Mouse (Mus musculus): ENCODE results near the gene Rpp25l.
"Not testable (repeated sequence)": the region's sequence is repeated elsewhere in the genome, so short reads cannot be mapped to it uniquely, and the experiment has no call there.

Rpp25l gene

DNA sequence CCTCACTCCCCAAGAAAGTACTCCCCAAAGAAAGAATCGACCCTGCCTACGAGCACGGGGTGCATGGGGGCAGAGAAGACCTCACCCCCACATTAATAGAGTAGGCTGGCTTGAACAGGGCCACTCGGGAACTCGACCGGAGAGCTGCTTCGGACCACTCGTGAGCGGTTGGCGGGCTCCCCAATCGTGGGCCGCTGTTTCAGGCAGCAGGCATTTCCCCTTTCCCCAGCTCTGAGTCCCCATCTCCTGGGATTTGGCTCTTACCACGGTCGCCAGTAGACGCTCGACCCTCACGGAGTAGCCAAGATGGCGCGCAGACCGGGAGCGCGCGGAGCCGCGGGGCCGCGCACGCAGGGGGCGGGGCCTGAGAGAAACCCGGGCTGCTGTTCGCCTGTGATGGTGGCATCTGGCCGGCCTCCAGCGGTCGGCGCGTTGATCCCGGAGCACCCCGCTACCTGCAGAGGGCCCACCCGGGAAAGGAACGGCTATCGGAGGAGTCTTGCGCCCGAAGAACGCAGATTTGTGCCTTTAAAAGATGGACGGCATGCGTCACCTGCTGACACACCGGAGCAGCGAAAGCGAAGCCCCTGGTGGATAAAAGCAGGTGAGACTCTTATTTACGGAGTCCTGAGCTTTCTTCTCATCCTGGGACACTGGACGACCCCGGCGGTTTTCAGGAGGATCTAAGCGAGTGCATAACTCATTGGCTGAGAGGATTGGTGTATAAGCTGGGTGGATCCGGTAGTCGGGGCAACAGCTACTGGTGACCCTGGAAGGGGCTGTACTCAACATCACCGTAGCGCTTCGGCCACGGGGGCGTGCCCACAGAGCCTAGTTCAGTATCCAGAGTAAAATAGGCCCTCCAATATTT, at the start of gene Rpp25l:
Gene Rpp25l (minus strand): TSS at position 338 of the 871 bp plus-strand sequence.
- DNase-seq (ENCODE audit: low spot score), result peak; percentile 86

DNA sequence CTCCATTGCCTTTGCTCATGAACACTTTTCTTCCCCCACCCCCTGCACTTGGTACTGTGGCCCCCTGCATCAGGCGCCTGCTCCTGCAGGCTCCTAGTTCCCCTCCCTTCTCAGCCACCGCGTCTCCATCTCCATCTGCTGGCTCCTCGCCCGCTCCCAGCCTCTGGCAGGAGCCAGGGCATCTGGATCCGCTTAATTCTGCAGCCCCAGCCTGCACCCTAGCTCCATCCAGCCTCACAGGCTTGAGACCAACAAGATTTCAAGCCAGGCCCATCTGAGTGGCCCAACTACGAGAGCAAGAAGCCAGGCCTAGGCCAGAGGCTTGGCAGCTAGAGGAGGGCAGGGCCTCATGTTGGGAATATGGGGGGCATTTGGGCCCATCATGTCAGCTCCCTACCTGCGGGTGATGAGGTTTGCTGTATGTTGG, 49.4 kb upstream of the Rpp25l start:
- not testable (repeated sequence) for DNase-seq (ENCODE audit: low spot score)

DNA sequence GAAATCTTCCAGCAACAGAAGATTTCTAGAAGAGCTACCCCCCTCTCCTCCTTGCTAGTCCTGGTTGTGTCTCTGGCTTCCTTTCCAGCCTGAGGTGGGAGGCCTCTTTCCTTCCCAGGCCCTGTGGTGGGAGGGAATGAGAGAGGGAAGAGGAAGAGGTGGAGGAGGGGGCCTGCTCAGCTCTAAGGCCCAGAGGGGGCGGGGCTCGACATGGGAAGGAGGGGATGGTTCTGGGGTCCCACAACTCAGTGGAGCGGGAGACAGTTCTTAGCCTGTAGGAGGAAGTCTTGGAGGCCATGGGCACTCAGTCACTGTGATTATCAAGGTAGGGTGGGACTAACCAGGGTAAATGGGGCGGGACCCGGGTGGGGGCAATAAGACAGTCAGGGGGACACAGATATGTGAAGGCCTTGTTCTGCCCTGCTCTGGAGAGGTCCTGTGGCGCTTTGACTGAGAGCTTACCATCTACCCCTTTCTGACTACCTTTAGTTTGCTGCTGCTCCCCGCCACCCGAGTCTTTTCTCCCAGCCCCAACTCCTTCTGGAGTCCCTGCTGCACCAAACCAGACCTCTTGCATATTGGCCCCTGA, 48.9 kb upstream of the Rpp25l start:
- peak; percentile 40 for DNase-seq (ENCODE audit: low spot score)

DNA sequence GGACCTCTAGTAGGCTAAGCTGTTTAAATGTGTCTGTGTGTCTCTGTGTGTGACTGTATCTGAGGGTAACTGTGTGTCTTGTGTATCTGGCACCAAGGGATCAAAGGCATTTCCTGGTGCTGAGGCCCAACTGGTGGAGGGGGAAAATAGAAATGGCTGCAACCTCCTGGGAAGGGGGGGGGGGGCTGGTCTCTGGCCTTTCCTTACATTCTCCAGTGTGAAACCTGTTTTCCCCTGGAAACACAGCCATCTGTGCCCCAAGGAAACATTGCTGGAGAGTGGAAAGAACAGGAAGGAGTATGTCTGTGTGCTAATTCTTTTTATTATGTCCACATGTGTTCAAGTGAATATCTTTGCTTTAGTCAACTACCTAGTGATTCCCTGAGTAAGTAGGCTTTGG, 48.3 kb upstream of the Rpp25l start:
- no peak for DNase-seq (ENCODE audit: low spot score)

DNA sequence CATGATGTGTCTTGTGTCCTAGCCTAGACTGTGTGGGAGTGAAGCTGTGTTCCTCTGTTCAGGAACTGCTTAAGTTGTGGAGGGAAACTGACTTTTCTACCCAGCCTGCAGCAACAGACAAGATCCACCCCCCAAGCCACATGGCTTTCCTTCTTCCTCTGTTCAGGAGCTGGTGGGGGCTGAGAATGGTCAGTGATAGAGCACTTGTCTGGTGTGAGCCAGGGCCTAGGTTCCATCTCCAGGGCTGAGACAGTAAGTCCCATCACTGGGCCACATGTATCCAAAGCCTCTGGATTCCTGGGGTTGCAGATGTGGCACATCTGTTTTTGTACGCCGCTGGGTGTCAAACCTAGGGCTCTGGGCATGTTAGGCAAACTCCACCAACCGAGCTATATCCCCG, 47.6 kb upstream of the Rpp25l start:
- DNase-seq (ENCODE audit: low spot score), result no peak

DNA sequence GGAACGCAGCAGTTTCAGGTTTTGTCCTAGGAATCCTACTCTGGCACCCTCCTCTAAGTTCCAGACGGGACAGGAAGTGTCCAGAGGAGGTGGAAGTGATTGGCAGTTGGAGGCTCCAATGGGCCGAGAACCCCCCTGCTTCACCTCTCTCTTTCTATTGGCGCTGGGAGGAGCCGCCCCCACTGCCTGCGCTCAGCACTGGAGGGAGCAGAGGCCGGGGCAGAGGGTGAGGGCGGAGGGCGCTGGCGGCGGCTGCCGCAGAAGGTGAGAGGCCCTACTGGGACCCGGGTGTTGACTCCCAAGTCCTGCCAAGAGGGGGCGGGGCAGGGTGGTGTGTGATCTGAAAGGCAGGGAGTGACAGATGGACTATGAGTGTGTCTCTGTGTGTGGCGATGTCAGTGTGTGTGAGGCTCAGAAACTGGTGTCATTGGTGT, 47.0 kb upstream of the Rpp25l start:
- DNase-seq (ENCODE audit: low spot score), result peak; percentile 94

DNA sequence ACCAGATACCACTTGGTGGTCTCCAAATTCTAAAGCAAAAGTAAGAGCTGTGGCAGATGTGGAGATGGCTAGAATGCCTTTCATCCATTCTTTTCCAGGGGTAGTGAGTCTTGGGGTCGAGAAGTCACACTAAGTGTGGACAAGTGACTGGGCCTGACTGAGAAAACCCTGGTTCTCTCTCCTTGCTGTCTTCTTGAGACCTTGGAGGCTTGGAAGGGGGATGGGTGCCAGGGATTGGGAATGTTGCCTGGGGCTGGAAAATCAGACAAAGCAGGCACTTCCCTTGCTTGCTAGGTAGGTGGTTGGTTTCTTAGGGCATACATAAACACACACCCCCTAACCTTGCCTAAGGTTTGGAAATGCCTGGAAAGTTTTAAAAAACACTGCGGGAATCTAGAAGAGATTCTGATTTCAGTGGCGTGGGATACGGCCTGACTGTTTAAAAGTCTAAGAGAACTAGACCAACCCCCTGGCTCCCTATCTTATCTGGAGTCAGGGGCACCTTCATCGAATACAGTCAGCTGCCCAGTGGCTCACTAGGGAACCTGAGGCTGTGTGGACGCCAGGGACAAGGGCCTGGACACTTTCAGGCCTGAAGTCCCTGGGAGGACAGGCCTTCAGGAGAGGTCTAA, 46.4 kb upstream of the Rpp25l start:
- no peak for DNase-seq (ENCODE audit: low spot score)

DNA sequence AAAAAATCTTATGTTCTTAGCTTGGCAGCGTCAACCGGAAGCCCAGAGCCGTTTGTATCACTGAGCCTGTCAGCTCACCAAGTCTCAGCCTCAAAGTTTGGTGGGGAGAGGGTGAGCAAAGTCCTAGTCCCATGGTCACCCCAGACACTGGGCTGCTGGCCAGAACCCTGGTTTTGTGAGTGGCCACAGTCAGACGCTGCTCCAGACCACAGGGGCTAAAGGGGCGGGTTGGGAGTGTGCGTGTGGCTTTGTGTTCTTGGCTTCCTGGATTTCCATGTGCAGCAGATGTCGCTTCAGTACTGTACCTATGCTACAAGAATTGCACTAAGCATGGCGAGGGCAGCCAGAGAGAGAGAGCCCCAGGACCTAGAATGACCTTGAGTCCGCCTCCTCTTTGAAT, 45.9 kb upstream of the Rpp25l start:
- no peak for DNase-seq (ENCODE audit: low spot score)

DNA sequence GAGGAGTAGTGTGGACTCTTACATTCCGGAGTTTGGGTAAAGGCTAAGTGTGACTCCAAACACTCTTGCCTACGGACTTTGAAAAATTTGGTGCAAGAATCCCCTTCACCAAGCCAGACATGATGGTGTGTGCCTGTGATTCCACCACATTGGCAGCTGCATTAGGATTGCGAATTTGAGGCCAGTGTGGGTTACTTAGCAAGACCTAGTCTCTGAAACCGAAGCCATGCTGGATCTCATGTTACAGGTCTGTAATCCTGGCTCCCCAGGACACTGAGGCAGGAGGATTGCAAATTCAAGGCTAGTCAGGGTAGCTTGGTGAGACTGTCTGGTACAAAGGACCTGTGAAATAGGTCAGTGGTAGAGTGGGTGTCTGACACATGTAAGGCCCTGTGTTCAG, 45.4 kb upstream of the Rpp25l start:
- DNase-seq (ENCODE audit: low spot score), result no peak

DNA sequence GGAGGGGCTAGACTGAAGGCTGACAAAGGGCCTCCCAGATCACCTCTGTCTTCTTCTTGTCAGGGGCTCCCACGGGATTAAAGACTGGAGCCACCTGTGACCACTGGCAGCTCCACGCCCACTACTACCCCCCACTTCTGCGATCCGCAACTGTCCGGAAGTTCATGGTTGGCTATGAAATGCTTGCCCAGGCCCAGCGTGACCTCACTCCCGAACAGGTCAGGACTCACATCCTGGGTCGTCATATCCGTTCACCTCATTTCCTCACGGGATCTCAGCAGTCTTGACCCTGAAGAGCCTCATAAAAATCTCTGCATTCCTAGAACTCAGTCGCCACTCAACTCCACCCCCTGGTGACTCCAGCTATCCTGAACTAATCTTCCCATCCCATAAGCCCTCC, 44.7 kb upstream of the Rpp25l start:
- DNase-seq (ENCODE audit: low spot score), result no peak

DNA sequence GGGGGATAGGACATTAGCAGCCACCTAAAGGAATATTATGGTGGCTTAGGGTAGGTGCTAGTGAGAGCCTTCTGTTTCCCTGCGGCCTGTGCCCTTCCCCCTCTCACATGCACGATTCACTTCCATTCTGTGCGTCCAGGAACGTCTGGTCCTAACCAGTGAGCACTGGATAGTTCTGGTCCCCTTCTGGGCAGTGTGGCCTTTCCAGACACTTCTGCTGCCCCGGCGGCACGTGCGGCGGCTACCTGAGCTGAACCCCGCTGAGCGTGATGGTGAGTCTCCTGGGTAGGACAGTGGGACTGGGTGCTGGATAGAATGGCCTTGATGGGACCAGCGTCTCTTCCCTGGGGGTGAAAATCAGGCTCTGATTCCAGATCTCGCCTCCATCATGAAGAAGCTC, 44.0 kb upstream of the Rpp25l start:
- no peak for DNase-seq (ENCODE audit: low spot score)

DNA sequence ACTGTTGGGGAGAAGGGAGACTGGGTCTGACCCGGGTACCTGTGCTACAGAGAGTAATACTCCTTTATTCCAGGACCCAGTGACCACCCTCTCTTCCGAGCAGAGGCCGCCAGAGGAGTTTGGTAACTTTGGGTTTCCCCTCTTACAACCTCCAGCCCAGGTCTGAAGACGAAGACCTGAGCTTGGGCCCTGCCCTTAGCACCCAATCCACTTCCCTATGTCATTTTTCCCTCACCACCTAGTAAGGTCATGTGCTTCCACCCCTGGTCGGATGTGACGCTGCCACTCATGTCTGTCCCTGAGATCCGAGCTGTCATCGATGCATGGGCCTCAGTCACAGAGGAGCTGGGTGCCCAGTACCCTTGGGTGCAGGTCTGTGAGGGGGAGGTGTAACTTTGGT, 43.1 kb upstream of the Rpp25l start:
- DNase-seq (ENCODE audit: low spot score), result no peak

DNA sequence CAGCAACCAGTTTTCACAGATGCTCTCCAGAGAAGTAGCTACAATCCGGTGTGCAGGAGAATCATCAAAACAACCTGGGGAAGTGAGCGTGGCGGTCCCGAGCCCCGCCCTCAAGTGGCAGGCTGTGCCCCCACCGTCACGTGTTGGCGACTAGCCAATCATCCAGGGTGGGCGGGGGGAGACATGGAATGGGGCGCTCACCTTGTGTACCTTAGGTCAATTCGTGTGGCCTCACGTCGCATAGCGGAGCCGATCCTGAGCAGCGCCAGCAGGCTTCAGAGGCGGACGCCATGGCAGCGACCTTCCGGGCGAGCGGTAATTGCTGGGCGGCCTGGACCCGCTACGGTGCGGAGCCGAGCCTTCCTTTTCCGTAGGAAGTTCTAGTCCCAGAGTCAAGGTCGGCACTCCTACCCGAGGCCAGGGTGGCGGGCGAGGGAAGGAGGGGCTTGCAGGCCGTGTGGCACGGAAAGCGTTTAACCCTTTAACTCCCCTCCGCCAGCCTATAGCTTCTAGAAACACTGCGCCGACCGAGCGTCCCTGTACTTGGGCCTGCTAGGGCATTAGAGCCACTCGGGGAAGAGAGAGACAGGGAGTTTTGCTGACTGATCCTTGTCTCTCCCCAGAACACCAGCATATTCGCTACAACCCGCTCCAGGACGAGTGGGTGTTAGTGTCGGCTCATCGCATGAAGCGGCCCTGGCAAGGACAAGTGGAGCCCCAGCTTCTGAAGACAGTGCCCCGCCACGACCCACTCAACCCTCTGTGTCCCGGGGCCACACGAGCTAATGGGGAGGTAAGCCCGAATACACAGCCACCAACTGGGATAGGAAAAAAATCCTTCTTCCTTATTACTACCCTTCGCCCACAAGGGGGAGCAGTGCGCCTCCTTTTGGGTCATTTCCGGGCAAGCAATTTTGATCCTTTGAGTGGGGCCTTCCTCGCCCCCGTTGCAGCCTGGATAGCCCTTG, 42.3 kb upstream of the Rpp25l start, which contains the start of gene Sigmar1:
Gene Sigmar1 (minus strand): TSS at position 820 of the 968 bp plus-strand sequence.
- peak; percentile 95 for DNase-seq (ENCODE audit: low spot score)

DNA sequence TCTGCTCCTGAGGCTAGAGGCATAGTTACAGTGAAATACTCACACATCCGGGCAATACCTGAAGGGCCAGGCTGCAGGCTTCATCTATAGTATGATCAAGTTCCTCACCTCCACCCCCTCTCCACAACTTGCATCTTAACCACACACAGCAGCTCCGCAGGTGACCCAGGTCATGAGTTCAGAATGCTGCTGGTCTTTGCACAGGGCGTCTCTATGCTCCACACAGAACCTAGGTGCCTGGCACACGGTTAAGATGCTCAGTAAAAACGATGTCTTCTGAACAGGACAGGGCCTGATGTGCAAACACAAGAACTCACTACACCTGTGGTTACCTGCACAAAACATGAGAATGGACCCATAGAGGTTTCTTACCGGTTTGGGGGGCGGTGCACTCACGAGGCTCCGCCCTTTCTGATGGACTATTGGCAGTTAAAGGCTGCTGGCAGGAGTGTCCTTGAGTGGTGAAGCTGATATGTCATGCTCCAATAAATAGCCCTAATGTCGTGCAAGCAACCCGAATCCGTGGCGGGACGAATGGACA, 41.5 kb upstream of the Rpp25l start, which contains the start of gene Galt:
Gene Galt (plus strand): TSS at position 432 of the 541 bp plus-strand sequence.
- DNase-seq (ENCODE audit: low spot score), result no peak

DNA sequence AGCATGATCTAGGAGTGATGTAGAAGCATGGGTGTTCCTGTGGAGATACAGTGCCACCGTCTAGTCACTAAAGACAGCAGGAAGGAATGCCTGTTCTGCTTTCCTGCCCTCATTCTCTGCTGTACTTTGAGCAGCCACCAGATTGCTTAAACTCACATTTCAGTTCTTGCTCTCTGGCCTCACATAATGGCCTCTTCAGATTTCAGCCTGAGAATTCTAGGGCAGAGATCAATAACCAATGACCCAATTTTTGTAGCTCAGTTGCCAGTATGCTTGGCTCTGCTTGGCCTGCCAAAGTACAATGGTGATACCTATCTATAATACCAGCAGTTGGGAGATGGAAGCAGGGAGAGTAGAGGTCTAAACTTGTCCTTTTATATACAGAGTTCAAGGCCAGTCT, 31.7 kb upstream of the Rpp25l start:
- DNase-seq (ENCODE audit: low spot score), result no peak

DNA sequence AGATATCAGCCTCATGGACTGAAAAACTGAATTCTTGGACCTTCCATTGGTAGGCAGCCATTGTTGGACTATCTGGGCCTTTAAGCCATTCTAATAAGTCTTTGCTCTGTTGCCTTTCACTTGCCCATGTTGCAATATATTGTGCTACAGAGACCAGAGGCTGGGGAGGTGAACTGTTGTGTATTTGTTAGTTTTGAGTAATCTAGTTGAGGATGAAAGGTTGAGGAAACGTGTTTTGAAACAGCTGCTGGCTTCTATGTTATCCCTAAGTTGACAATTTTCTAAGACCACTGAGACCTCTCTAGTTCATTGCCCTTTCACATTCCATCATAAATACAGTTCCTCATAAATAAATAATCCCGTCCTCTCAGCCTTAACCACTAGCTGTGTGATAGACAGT, 30.8 kb upstream of the Rpp25l start:
- DNase-seq (ENCODE audit: low spot score), result no peak

DNA sequence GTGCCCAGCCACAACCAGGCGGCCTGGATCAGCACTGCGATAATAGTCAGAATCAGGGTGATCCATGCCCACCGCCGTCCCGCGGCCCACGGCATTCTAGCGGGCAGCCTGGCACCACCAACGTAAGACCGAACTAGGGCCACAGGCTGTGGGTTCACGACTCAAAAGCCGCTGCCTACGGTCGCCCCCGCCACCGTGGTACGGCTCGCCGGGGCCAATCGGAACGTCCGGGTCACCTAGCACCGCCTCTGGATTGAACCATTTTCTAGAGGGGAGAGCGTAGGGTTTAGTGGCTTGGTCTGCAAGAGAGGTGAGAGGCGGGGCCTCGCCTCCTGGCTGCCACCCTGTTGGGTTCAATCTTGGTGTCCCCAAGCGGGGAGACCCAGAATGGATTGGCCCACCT, 27.8 kb upstream of the Rpp25l start:
- peak; percentile 95 for DNase-seq (ENCODE audit: low spot score)

DNA sequence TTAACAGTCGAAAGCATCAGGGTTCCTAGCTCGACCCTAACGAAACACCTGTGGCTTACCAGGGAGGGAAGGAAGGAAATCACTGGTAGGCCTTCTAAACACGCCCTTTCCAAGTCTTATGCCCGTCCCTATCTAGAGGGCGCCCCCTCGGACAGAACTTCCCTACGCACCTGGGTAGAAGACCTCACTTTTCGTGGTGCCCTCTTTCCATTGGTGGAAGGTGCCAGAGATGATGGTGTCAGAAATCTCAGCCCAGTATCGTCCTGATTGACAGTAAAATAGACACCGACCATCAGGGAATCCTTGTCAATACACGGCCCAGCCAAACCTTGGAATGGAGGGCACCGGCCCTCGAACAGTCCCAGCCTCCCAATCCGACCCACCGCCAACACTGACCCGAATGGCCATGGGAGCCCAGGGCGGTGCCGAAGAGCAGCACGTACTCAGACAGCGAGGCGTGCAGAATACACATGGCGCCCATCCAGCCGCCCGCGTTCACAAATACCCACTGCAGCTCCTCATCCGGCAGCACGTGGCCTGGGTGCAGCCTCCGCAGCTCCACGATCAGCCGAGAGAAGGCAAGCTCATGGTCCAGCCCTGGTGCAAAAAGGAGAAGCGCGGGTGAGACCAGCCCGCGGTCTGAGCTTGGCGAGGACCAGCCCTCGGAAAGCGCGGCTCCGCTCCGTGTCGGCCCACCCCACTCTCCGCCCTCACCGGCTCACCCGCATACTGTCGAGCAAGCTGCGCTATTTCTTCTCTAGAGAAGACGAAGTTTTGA, 27.2 kb upstream of the Rpp25l start:
- no peak for DNase-seq (ENCODE audit: low spot score)

DNA sequence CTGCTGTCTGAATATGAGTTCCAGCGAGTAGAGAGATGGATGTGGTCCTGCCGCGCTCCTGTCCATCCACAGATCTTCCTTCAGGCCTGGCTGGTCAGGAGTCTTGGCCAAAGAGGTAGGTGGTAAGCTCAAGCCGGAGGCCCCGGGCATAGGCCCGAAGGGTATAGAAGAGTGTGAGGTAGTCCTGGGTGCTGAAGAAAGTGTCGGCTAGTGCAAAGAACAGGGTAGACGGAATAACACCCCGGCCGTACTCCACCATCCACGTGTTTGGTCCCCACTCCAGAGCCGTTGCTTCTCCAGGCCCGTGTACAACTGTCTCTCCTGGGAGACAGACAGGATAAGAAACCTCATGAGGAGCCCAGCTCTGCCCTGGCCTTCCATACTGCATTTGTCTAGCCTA, 25.9 kb upstream of the Rpp25l start:
- DNase-seq (ENCODE audit: low spot score), result no peak

DNA sequence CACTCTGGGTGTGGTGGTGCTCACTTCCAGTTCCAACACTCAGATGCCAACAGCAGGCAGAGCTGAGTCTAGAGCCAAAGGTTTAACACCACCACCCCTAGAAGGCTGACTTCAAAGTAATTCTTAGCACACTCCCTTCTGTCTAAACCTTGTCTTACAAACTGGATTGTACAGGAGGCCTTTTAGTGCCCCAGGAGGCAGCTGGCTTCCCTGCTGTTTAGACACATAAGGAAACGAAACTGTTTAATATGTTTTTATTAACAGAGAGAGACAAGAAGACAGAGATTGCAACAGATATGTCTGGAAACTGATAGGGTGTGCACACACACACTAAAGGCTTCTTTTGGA, 24.9 kb upstream of the Rpp25l start:
- no peak for DNase-seq (ENCODE audit: low spot score)

Data from yolk sac, embryonic 10.5 days (tissue).